Mouse (Mus musculus): ENCODE results near the gene Gsk3a. TPM values are rescaled to one million over a fixed set of nuclear protein-coding genes. Genes with fewer than 3 reads are reported as not detected.
A peak's percentile ranks its signal among the peaks of the same experiment; 100 is the strongest.

Gsk3a gene
- polyA plus RNA-seq, 1 experiment from 2014 or later, result 15.7 TPM

DNA sequence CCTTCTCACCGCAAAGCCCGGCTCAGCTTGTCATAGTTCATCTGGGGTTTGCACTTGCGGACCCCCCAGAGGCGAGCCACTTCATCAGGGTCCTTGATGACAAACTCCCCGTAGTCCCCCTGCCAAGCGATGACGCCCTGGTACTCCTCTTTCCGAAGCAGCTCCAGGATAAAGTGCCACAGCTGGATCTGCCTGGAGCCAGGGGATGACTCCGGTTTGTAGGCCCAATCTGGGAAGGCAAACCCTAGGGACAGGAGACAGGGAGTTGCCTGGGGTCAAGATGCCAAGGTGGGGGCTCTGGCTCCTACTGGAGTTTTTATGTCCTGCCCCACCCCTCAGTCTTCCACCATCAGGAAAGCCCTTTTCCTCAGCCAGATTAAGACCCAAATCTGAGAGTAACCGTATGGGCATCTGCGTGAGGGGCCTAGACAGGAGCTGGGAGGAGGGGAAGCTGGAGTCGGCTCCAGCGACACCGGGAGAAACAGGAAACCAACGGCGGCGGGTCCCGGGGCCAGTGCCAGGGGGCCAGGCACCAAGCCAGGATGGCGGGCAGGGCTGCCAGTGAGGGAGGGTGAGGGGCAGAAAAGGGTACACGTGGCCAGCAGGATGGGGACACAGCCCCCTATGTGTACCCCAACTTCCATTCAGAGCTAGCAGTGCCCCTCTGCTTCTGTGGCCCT is 8.6 kb upstream of the Gsk3a start:
- H3K9ac ChIP-seq (ENCODE audit: low read depth, low read length), result peak overlapping the region; percentile 90; the same call in 1 of the 2 replicates
- WGBS, result 46% methylated on average over 20 of the region's 20 CpGs
- no peak for ATAC-seq (ENCODE audit: low FRiP score, low TSS enrichment)
- peak overlapping the region; percentile 94 for H3K4me2 ChIP-seq (replicated peaks; ENCODE audit: low read depth, low read length)
- peak overlapping the region; percentile 73 for H3K4me3 ChIP-seq (ENCODE audit: low read length)
- H3K36me3 ChIP-seq (ENCODE audit: control insufficient read depth, insufficient read depth, low read length), result peaks cover 41% of the 10 kb centered on the region
- no peaks in the 10 kb centered on the region for H3K9me3 ChIP-seq (ENCODE audit: control insufficient read depth, low read length)
- H3K27ac ChIP-seq (ENCODE audit: low read depth, low read length), result peak overlapping the region; percentile 27; the same call in 1 of the 2 replicates
- H3K27me3 ChIP-seq (ENCODE audit: control insufficient read depth, insufficient read depth, low read length), result no peaks in the 10 kb centered on the region
- H3K4me1 ChIP-seq (ENCODE audit: control insufficient read depth, insufficient read depth, low read length), result peaks cover 38% of the 10 kb centered on the region

- no peak overlapping the region for H3K9ac ChIP-seq (ENCODE audit: low read depth, low read length)
- ATAC-seq (ENCODE audit: low FRiP score, low TSS enrichment), result no peak
- no peak overlapping the region for H3K4me2 ChIP-seq (replicated peaks; ENCODE audit: low read depth, low read length)
- H3K4me3 ChIP-seq (ENCODE audit: low read length), result no peak overlapping the region
- WGBS, result 89% methylated on average over 30 of the region's 30 CpGs
- H3K27me3 ChIP-seq (ENCODE audit: control insufficient read depth, insufficient read depth, low read length), result no peaks in the 10 kb centered on the region
- H3K9me3 ChIP-seq (ENCODE audit: control insufficient read depth, low read length), result no peaks in the 10 kb centered on the region
- H3K4me1 ChIP-seq (ENCODE audit: control insufficient read depth, insufficient read depth, low read length), result peaks cover 38% of the 10 kb centered on the region
- no peak overlapping the region for H3K27ac ChIP-seq (ENCODE audit: low read depth, low read length)
- peaks cover 41% of the 10 kb centered on the region for H3K36me3 ChIP-seq (ENCODE audit: control insufficient read depth, insufficient read depth, low read length)
Measured at GRCm38 (mm10) chr7:25244562-25245369, 7.1 kb upstream of the Gsk3a start.

DNA sequence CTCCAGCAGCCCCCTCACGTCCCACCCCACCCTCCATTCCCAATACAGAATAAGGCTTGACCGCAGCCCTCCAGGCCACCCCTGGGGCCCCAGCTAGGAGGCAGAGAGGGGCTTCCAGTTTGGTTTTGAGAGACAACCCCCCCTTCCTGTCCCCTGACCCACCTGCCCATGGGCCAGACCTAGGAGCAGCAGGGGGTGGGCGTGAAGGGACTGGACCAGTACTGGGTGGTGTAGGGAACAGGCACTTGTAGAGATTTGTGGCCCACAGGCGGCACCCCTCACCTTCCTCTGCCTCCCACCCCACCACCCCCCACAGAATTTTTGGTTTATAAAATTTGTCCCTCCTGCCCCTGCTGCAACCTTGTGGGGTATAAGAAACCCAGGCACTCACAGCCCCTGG is 5.7 kb upstream of the Gsk3a start:
- WGBS, result 91% methylated on average over 4 of the region's 4 CpGs
- peaks cover 41% of the 10 kb centered on the region for H3K4me1 ChIP-seq (ENCODE audit: control insufficient read depth, insufficient read depth, low read length)
- ATAC-seq (ENCODE audit: low FRiP score, low TSS enrichment), result no peak
- H3K9ac ChIP-seq (ENCODE audit: low read depth, low read length), result no peak overlapping the region
- peaks cover 41% of the 10 kb centered on the region for H3K36me3 ChIP-seq (ENCODE audit: control insufficient read depth, insufficient read depth, low read length)
- H3K4me2 ChIP-seq (replicated peaks; ENCODE audit: low read depth, low read length), result no peak overlapping the region
- no peak overlapping the region for H3K4me3 ChIP-seq (ENCODE audit: low read length)
- no peaks in the 10 kb centered on the region for H3K9me3 ChIP-seq (ENCODE audit: control insufficient read depth, low read length)
- no peak overlapping the region for H3K27ac ChIP-seq (ENCODE audit: low read depth, low read length)
- H3K27me3 ChIP-seq (ENCODE audit: control insufficient read depth, insufficient read depth, low read length), result no peaks in the 10 kb centered on the region

- Histone ChIP-seq H3K4me1 (ENCODE audit: control insufficient read depth, insufficient read depth, low read length) (peaks cover 26% of the 10 kb centered on the region), H3K36me3 (ENCODE audit: control insufficient read depth, insufficient read depth, low read length) (peaks cover 38% of the 10 kb centered on the region), H3K4me3 (ENCODE audit: low read length) (no peak overlapping the region), H3K9ac (ENCODE audit: low read depth, low read length) (no peak overlapping the region), H3K4me2 (replicated peaks; ENCODE audit: low read depth, low read length) (no peak overlapping the region), H3K9me3 (ENCODE audit: control insufficient read depth, low read length) (no peaks in the 10 kb centered on the region), H3K27me3 (ENCODE audit: control insufficient read depth, insufficient read depth, low read length) (no peaks in the 10 kb centered on the region), H3K27ac (ENCODE audit: low read depth, low read length) (no peak overlapping the region)
- no peak for ATAC-seq (ENCODE audit: low FRiP score, low TSS enrichment)
- WGBS, result 32% methylated on average over 2 of the region's 2 CpGs
Measured at GRCm38 (mm10) chr7:25241062-25241461, 3.4 kb upstream of the Gsk3a start.

DNA sequence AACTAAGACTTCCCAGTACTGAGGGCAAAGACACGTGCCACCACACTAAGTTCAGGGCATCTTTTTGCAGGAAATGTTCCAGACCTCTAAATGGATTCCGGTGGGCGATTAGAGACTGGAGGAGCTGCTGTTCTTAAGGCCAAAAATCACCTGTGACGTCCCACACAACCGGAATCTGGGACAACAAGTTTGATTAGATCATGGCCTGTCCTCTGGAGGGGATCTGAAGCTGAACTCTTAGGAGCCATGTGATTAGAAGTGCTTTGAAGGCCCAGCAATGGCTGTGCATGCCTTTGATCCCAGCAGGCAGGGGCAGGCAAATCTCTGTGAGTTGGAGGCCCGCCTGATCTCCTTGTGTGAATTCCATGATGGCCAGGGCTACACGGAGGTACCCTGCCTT is 3.0 kb upstream of the Gsk3a start:
- ATAC-seq (ENCODE audit: low FRiP score, low TSS enrichment), result no peak
- H3K4me3 ChIP-seq (ENCODE audit: low read length), result no peak overlapping the region
- no peaks in the 10 kb centered on the region for H3K27me3 ChIP-seq (ENCODE audit: control insufficient read depth, insufficient read depth, low read length)
- H3K36me3 ChIP-seq (ENCODE audit: control insufficient read depth, insufficient read depth, low read length), result peaks cover 34% of the 10 kb centered on the region
- no peak overlapping the region for H3K4me2 ChIP-seq (replicated peaks; ENCODE audit: low read depth, low read length)
- H3K9ac ChIP-seq (ENCODE audit: low read depth, low read length), result no peak overlapping the region
- 71% methylated on average over 7 of the region's 7 CpGs for WGBS
- H3K27ac ChIP-seq (ENCODE audit: low read depth, low read length), result no peak overlapping the region
- H3K9me3 ChIP-seq (ENCODE audit: control insufficient read depth, low read length), result no peaks in the 10 kb centered on the region
- peaks cover 25% of the 10 kb centered on the region for H3K4me1 ChIP-seq (ENCODE audit: control insufficient read depth, insufficient read depth, low read length)

- WGBS, result 4% methylated on average over 30 of the region's 30 CpGs
Measured at GRCm38 (mm10) chr7:25238829-25239623, 1.4 kb upstream of the Gsk3a start.

GRCm38 (mm10) chr7:25238015-25238706 is 510 bp upstream of the Gsk3a start:
- Histone ChIP-seq H3K27me3 (ENCODE audit: control insufficient read depth, insufficient read depth, low read length) (no peaks in the 10 kb centered on the region), H3K9ac (ENCODE audit: low read depth, low read length) (peak overlapping the region; percentile 90; the same call in 1 of the 2 replicates), H3K4me1 (ENCODE audit: control insufficient read depth, insufficient read depth, low read length) (peaks cover 14% of the 10 kb centered on the region), H3K4me2 (replicated peaks; ENCODE audit: low read depth, low read length) (peak overlapping the region; percentile 66), H3K9me3 (ENCODE audit: control insufficient read depth, low read length) (no peaks in the 10 kb centered on the region), H3K4me3 (ENCODE audit: low read length) (peak overlapping the region; percentile 60), H3K27ac (ENCODE audit: low read depth, low read length) (peak overlapping the region; percentile 68; the same call in 1 of the 2 replicates), H3K36me3 (ENCODE audit: control insufficient read depth, insufficient read depth, low read length) (peaks cover 31% of the 10 kb centered on the region)
- peak; percentile 92 for ATAC-seq (ENCODE audit: low FRiP score, low TSS enrichment)
- WGBS, result under 1% methylated on average over 23 of the region's 23 CpGs

More at GRCm38 (mm10) chr7:25238829-25239623, 1.4 kb upstream of the Gsk3a start:
- Histone ChIP-seq H3K4me2 (replicated peaks; ENCODE audit: low read depth, low read length) (peak overlapping the region; percentile 66), H3K9ac (ENCODE audit: low read depth, low read length) (peak overlapping the region; percentile 42; the same call in 1 of the 2 replicates), H3K4me1 (ENCODE audit: control insufficient read depth, insufficient read depth, low read length) (peaks cover 14% of the 10 kb centered on the region), H3K9me3 (ENCODE audit: control insufficient read depth, low read length) (no peaks in the 10 kb centered on the region), H3K36me3 (ENCODE audit: control insufficient read depth, insufficient read depth, low read length) (peaks cover 31% of the 10 kb centered on the region), H3K27ac (ENCODE audit: low read depth, low read length) (peak overlapping the region; percentile 68), H3K27me3 (ENCODE audit: control insufficient read depth, insufficient read depth, low read length) (no peaks in the 10 kb centered on the region), H3K4me3 (ENCODE audit: low read length) (peak overlapping the region; percentile 60)
- ATAC-seq (ENCODE audit: low FRiP score, low TSS enrichment), result peak; percentile 40

- H3K4me2 ChIP-seq (replicated peaks; ENCODE audit: low read depth, low read length), result no peak overlapping the region
Measured at GRCm38 (mm10) chr7:25235526-25235925, 2.1 kb downstream of the Gsk3a start.

More at GRCm38 (mm10) chr7:25235526-25235925, 2.1 kb downstream of the Gsk3a start:
- Histone ChIP-seq H3K9me3 (ENCODE audit: control insufficient read depth, low read length) (no peaks in the 10 kb centered on the region), H3K9ac (ENCODE audit: low read depth, low read length) (no peak overlapping the region), H3K4me3 (ENCODE audit: low read length) (no peak overlapping the region), H3K27me3 (ENCODE audit: control insufficient read depth, insufficient read depth, low read length) (no peaks in the 10 kb centered on the region), H3K36me3 (ENCODE audit: control insufficient read depth, insufficient read depth, low read length) (peaks cover 47% of the 10 kb centered on the region), H3K27ac (ENCODE audit: low read depth, low read length) (no peak overlapping the region), H3K4me1 (ENCODE audit: control insufficient read depth, insufficient read depth, low read length) (peaks cover 14% of the 10 kb centered on the region)
- no peak for ATAC-seq (ENCODE audit: low FRiP score, low TSS enrichment)
- 85% methylated on average over 5 of the region's 5 CpGs for WGBS

Measured in kidney, embryonic 14.5 days (tissue).